ENCODE assay signal across 16 mouse cellular contexts in genomic region chr12:70997225-70997624, GRCm38 (mm10). TPM values are rescaled to one million over a fixed set of nuclear protein-coding genes. Genes with fewer than 3 reads are reported as not detected.
DNase-seq lines count a peak whose midpoint lies in the region; TF ChIP-seq lines count a peak whose summit lies in the region.
"Had no signal": no experiment of that assay in that cellular context is flagged by ENCODE, and none has a peak within 500 bp of the region (broad histone marks: within the 10 kb centered on the region; RNA-seq: fewer than 3 reads in every experiment).

No protein-coding gene starts in this region.

- no peak for DNase-seq in layer of hippocampus, adult 2 months (ENCODE audit: low spot score in 2 of 2)
- no peak for DNase-seq in layer of hippocampus, postnatal 14 days (ENCODE audit: low spot score in 2 of 2)
- DNase-seq in R1 (ENCODE audit: low read depth, low spot score) = peak; percentile 69
- DNase-seq in thymus, postnatal 25 days = no peak
- DNase-seq in ovary, postnatal 14 days (ENCODE audit: low spot score) = no peak
- DNase-seq: adrenal gland, postnatal 14 days; cerebellum, adult 11-12 months; cerebellum, adult 9-10 months; cerebellum, postnatal 25 days; gastrocnemius, postnatal 14 days; heart, adult 2 months had no signal

- TF ChIP-seq POLR2A in ES-Bruce4 (IDR thresholded peaks at IDR 0.05; ENCODE audit: insufficient read depth, low read length) = no peak

- peak; percentile 31 for TF ChIP-seq CTCF in layer of hippocampus, adult 2 months (conservative IDR thresholded peaks at IDR 0.05)
- peak; percentile 29 for TF ChIP-seq CTCF in E14TG2a.4 (conservative IDR thresholded peaks at IDR 0.05; ENCODE audit: low read length)
- TF ChIP-seq CTCF in ES-Bruce4 (IDR thresholded peaks at IDR 0.05; ENCODE audit: low read depth, low read length) = peak; percentile 48

- H3K9ac ChIP-seq in ES-Bruce4 (ENCODE audit: low read depth, poor library complexity, severe bottlenecking) = no peak overlapping the region
- H3K9ac ChIP-seq: embryonic facial prominence, embryonic 12.5 days; heart, embryonic 12.5 days; hindbrain, embryonic 15.5 days had no signal

- no peak for TF ChIP-seq EP300 in ES-Bruce4 (IDR thresholded peaks at IDR 0.05; ENCODE audit: insufficient read depth, low read depth, low read length)

- no peak overlapping the region for H3K4me3 ChIP-seq in layer of hippocampus, adult 2 months
- H3K4me3 ChIP-seq in E14TG2a.4 (replicated peaks; ENCODE audit: low read length) (no peak overlapping the region), ES-Bruce4 (ENCODE audit: low read depth, low read length) (no peak overlapping the region)
- H3K4me3 ChIP-seq: embryonic facial prominence, embryonic 12.5 days; heart, adult 2 months; heart, embryonic 12.5 days; hindbrain, embryonic 15.5 days had no signal

- peaks cover 73% of the 10 kb centered on the region for H3K36me3 ChIP-seq in E14TG2a.4 (ENCODE audit: insufficient read depth, low read length)
- H3K36me3 ChIP-seq in ES-Bruce4 (ENCODE audit: control insufficient read depth, insufficient read depth, low read length, poor library complexity, severe bottlenecking) = peaks cover 36% of the 10 kb centered on the region

- no peaks in the 10 kb centered on the region for H3K27me3 ChIP-seq in E14TG2a.4 (ENCODE audit: insufficient read depth, low read length)
- H3K27me3 ChIP-seq in ES-Bruce4 (ENCODE audit: control insufficient read depth, insufficient read depth, low read length, poor library complexity, severe bottlenecking) = no peaks in the 10 kb centered on the region
- H3K27me3 ChIP-seq: embryonic facial prominence, embryonic 12.5 days; heart, embryonic 12.5 days; hindbrain, embryonic 15.5 days had no signal

- peaks cover 33% of the 10 kb centered on the region for H3K4me1 ChIP-seq in E14TG2a.4 (replicated peaks; ENCODE audit: low read depth, low read length)
- H3K4me1 ChIP-seq in ES-Bruce4 (ENCODE audit: control insufficient read depth, insufficient read depth, low read length) = no peaks in the 10 kb centered on the region
- H3K4me1 ChIP-seq: embryonic facial prominence, embryonic 12.5 days had no signal

- H3K27ac ChIP-seq in layer of hippocampus, adult 2 months = no peak overlapping the region
- no peak overlapping the region for H3K27ac ChIP-seq in ES-Bruce4 (ENCODE audit: insufficient read depth, low read length)
- H3K27ac ChIP-seq: embryonic facial prominence, embryonic 12.5 days; heart, adult 2 months; hindbrain, embryonic 15.5 days had no signal

- no peaks in the 10 kb centered on the region for H3K9me3 ChIP-seq in E14TG2a.4 (ENCODE audit: low read length)
- H3K9me3 ChIP-seq in ES-Bruce4 (replicated peaks; ENCODE audit: control insufficient read depth, insufficient read depth, low read length, poor library complexity, severe bottlenecking) = no peaks in the 10 kb centered on the region
- H3K9me3 ChIP-seq: embryonic facial prominence, embryonic 12.5 days; heart, embryonic 12.5 days; hindbrain, embryonic 15.5 days had no signal

RNA-seq across cellular contexts. Expression of gene Arid4a, which starts 18.6 kb away (rescaled TPM):
- 10 to 100 TPM; 37.3 to 40.2 TPM for total RNA-seq in layer of hippocampus, adult 2 months (2021)
- total RNA-seq in layer of hippocampus, postnatal 14 days (2021) = 10 to 100 TPM; 32.6 to 35.8 TPM
- polyA plus RNA-seq in ES-Bruce4 (2011; ENCODE audit: insufficient read depth, insufficient read length, low read depth, missing spikeins) = 21.0 and 21.9 TPM in 2 replicates

RNA-seq across cellular contexts. Expression of gene Psma3, which starts 22.8 kb away (rescaled TPM):
- total RNA-seq in layer of hippocampus, adult 2 months (2021) = 100 to 1,000 TPM; 193 to 200 TPM
- total RNA-seq in layer of hippocampus, postnatal 14 days (2021) = 100 to 1,000 TPM; 232 TPM
- polyA plus RNA-seq in ES-Bruce4 (2011; ENCODE audit: insufficient read depth, insufficient read length, low read depth, missing spikeins) = 421 and 456 TPM in 2 replicates

RNA-seq across cellular contexts. Expression of gene Actr10, which starts 59.6 kb away (rescaled TPM):
- 100 to 1,000 TPM; 160 to 172 TPM for total RNA-seq in layer of hippocampus, adult 2 months (2021)
- 100 to 1,000 TPM; 168 to 172 TPM for total RNA-seq in layer of hippocampus, postnatal 14 days (2021)
- 140 and 146 TPM in 2 replicates for polyA plus RNA-seq in ES-Bruce4 (2011; ENCODE audit: insufficient read depth, insufficient read length, low read depth, missing spikeins)
